Mouse (Mus musculus) CH12.LX (cell line): Measurements from ENCODE around the gene RPS10-NUDT3. TPM values are rescaled to one million over a fixed set of nuclear protein-coding genes. Genes with fewer than 3 reads are reported as not detected.

Source experiments
- DNase-seq: peaks from one replicate; pipeline ENCODE4 v3.0.0-alpha.2; 2013; ENCODE audit errors: extremely low read depth
- H3K27ac ChIP-seq: 2 replicates; pipeline ENCODE4 v1.5.1; 2012; ENCODE audit warnings: low read depth, mild to moderate bottlenecking, control low read depth, moderate library complexity; ENCODE audit not compliant: insufficient read depth
- H3K27me3 ChIP-seq: replicated peaks from 2 replicates; pipeline ENCODE3; 2012; ENCODE audit warnings: inconsistent platforms
- H3K36me3 ChIP-seq, 2 experiments: replicated peaks in 1 of 2; 2 replicates each; pipeline versions ENCODE3 to v1.6.1; 2012; ENCODE audit warnings: inconsistent platforms in 1 of 2, low read length in 1 of 2, mild to moderate bottlenecking in 1 of 2, mixed read lengths in 1 of 2, moderate library complexity in 1 of 2; ENCODE audit not compliant: control insufficient read depth in 1 of 2, insufficient read depth in 1 of 2
- H3K4me1 ChIP-seq, 2 experiments: 2 replicates each; pipeline ENCODE4 v1.6.1; 2012; ENCODE audit warnings: inconsistent platforms in 1 of 2, moderate library complexity in 1 of 2; ENCODE audit not compliant: insufficient read depth in 2 of 2, control insufficient read depth in 1 of 2
- H3K4me2 ChIP-seq: 2 replicates; pipeline ENCODE4 v1.6.1; 2012; ENCODE audit warnings: low read depth, mild to moderate bottlenecking, control low read depth; ENCODE audit not compliant: poor library complexity, insufficient read depth, severe bottlenecking
- H3K4me3 ChIP-seq, 3 experiments: fragments of 150-350 bp in 1 of 3; sonication (generic) in 1 of 3; replicated peaks in 1 of 3; 2 replicates each; pipeline versions ENCODE3 to v1.5.1; 2011 to 2012; ENCODE audit warnings: low read depth in 2 of 3, low read length in 2 of 3, mild to moderate bottlenecking in 2 of 3, moderate library complexity in 2 of 3, control low read depth in 1 of 3, improper control_type of control experiment in 1 of 3, inconsistent platforms in 1 of 3, mixed read lengths in 1 of 3; ENCODE audit not compliant: poor library complexity in 1 of 3
- H3K79me2 ChIP-seq: replicated peaks from 2 replicates; pipeline ENCODE4 v1.6.1; 2012; ENCODE audit warnings: mild to moderate bottlenecking, moderate library complexity; ENCODE audit not compliant: control insufficient read depth, poor library complexity, insufficient read depth, severe bottlenecking; ENCODE audit errors: extremely low read depth
- H3K9ac ChIP-seq: 2 replicates; pipeline ENCODE4 v1.6.1; 2012; ENCODE audit warnings: low read depth, mild to moderate bottlenecking, control low read depth, moderate library complexity; ENCODE audit not compliant: insufficient read depth
- H3K9me3 ChIP-seq: replicated peaks from 2 replicates; pipeline ENCODE3; 2012; ENCODE audit warnings: low read length, inconsistent platforms, mixed read lengths
- BHLHE40 ChIP-seq: IDR thresholded peaks from 2 replicates; pipeline ENCODE4 v1.6.1; 2011; ENCODE audit warnings: mild to moderate bottlenecking, low read depth, low read length, improper control_type of control experiment
- CHD1 ChIP-seq: IDR thresholded peaks from 2 replicates; pipeline ENCODE4 v1.6.1; 2012; ENCODE audit warnings: low read depth, low read length, improper control_type of control experiment, inconsistent platforms
- CHD2 ChIP-seq: IDR thresholded peaks from 2 replicates; pipeline ENCODE4 v1.6.1; 2011; ENCODE audit warnings: low read length, improper control_type of control experiment
- CTCF ChIP-seq, 2 experiments: IDR thresholded peaks in 1 of 2; conservative IDR thresholded peaks in 1 of 2; 2 replicates each; pipeline ENCODE4 v1.5.1; 2011 to 2012; ENCODE audit warnings: low read depth in 2 of 2, low read length in 2 of 2, improper control_type of control experiment in 1 of 2, inconsistent platforms in 1 of 2, mild to moderate bottlenecking in 1 of 2, moderate library complexity in 1 of 2
- E2F4 ChIP-seq: IDR thresholded peaks from 2 replicates; pipeline ENCODE4 v1.6.1; 2011; ENCODE audit warnings: low read depth, low read length, improper control_type of control experiment; ENCODE audit not compliant: insufficient replicate concordance
- ELF1 ChIP-seq: IDR thresholded peaks from 2 replicates; pipeline ENCODE4 v1.6.1; 2014; ENCODE audit warnings: low read depth, mild to moderate bottlenecking, inconsistent platforms, low read length, improper control_type of control experiment
- EP300 ChIP-seq: IDR thresholded peaks from 2 replicates; pipeline ENCODE4 v1.6.1; 2011; ENCODE audit warnings: low read length, improper control_type of control experiment
- ETS1 ChIP-seq: conservative IDR thresholded peaks from 2 replicates; pipeline ENCODE4 v1.6.1; 2012; ENCODE audit warnings: low read depth, mild to moderate bottlenecking, inconsistent platforms, low read length, improper control_type of control experiment, moderate library complexity
- GABPA ChIP-seq: IDR thresholded peaks from 2 replicates; pipeline ENCODE4 v1.6.1; 2012; ENCODE audit warnings: low read depth, low read length, improper control_type of control experiment, inconsistent platforms; ENCODE audit not compliant: insufficient replicate concordance
- HCFC1 ChIP-seq: IDR thresholded peaks from 2 replicates; pipeline ENCODE4 v1.6.1; 2012; ENCODE audit warnings: low read depth, mild to moderate bottlenecking, inconsistent platforms, low read length, improper control_type of control experiment
- IRF4 ChIP-seq: IDR thresholded peaks from 2 replicates; pipeline ENCODE4 v1.6.1; 2014; ENCODE audit warnings: low read depth, mild to moderate bottlenecking, inconsistent platforms, low read length, improper control_type of control experiment
- JUN ChIP-seq: IDR thresholded peaks from 2 replicates; pipeline ENCODE4 v1.6.1; 2011; ENCODE audit warnings: low read depth, mild to moderate bottlenecking, low read length, improper control_type of control experiment, moderate library complexity; ENCODE audit not compliant: insufficient read depth
- JUND ChIP-seq: conservative IDR thresholded peaks from 2 replicates; pipeline ENCODE4 v1.6.1; 2011; ENCODE audit warnings: low read depth, low read length, improper control_type of control experiment
- KAT2A ChIP-seq: IDR thresholded peaks from 2 replicates; pipeline ENCODE4 v1.6.1; 2012; ENCODE audit warnings: low read length, improper control_type of control experiment, inconsistent platforms; ENCODE audit not compliant: insufficient replicate concordance
- MAFK ChIP-seq: IDR thresholded peaks from 2 replicates; pipeline ENCODE4 v1.6.1; 2011; ENCODE audit warnings: low read length, improper control_type of control experiment; ENCODE audit not compliant: insufficient replicate concordance
- MAX ChIP-seq: IDR thresholded peaks from 2 replicates; pipeline ENCODE4 v1.6.1; 2011; ENCODE audit warnings: low read length, improper control_type of control experiment
- MAZ ChIP-seq: IDR thresholded peaks from 2 replicates; pipeline ENCODE4 v1.6.1; 2012; ENCODE audit warnings: low read depth, mild to moderate bottlenecking, inconsistent platforms, low read length, improper control_type of control experiment, moderate library complexity
- MEF2A ChIP-seq: IDR thresholded peaks from 2 replicates; pipeline ENCODE4 v1.6.1; 2014; ENCODE audit warnings: low read depth, mild to moderate bottlenecking, inconsistent platforms, low read length, improper control_type of control experiment, borderline replicate concordance
- MXI1 ChIP-seq: IDR thresholded peaks from 2 replicates; pipeline ENCODE4 v1.6.1; 2011; ENCODE audit warnings: mild to moderate bottlenecking, low read depth, low read length, improper control_type of control experiment
- MYC ChIP-seq: IDR thresholded peaks from 2 replicates; pipeline ENCODE4 v1.6.1; 2011; ENCODE audit warnings: low read depth, mild to moderate bottlenecking, improper control_type of control experiment, low read length
- NELFE ChIP-seq: IDR thresholded peaks from 2 replicates; pipeline ENCODE4 v1.6.1; 2011; ENCODE audit warnings: low read depth, low read length, improper control_type of control experiment
- NRF1 ChIP-seq: IDR thresholded peaks from 2 replicates; pipeline ENCODE4 v1.6.1; 2014; ENCODE audit warnings: low read depth, mild to moderate bottlenecking, inconsistent platforms, low read length, improper control_type of control experiment, moderate library complexity
- PAX5 ChIP-seq: IDR thresholded peaks from 2 replicates; pipeline ENCODE4 v1.6.1; 2012; ENCODE audit warnings: low read length, inconsistent platforms, mixed read lengths
- POLR2A ChIP-seq: IDR thresholded peaks from 2 replicates; pipeline ENCODE4 v1.6.1; 2011; ENCODE audit warnings: low read depth, mild to moderate bottlenecking, improper control_type of control experiment, low read length
- POLR2AphosphoS2 ChIP-seq: IDR thresholded peaks from 2 replicates; pipeline ENCODE4 v1.6.1; 2011; ENCODE audit warnings: low read depth, low read length, improper control_type of control experiment
- RAD21 ChIP-seq: IDR thresholded peaks from 2 replicates; pipeline ENCODE4 v1.6.1; 2011; ENCODE audit warnings: low read depth, mild to moderate bottlenecking, low read length, improper control_type of control experiment, moderate library complexity
- RCOR1 ChIP-seq: conservative IDR thresholded peaks from 2 replicates; pipeline ENCODE4 v1.6.1; 2012; ENCODE audit warnings: low read depth, mild to moderate bottlenecking, inconsistent platforms, low read length, improper control_type of control experiment
- SIN3A ChIP-seq: IDR thresholded peaks from 2 replicates; pipeline ENCODE4 v1.6.1; 2012; ENCODE audit warnings: low read length, improper control_type of control experiment, inconsistent platforms
- SMC3 ChIP-seq: IDR thresholded peaks from 2 replicates; pipeline ENCODE4 v1.6.1; 2011; ENCODE audit warnings: low read depth, low read length, improper control_type of control experiment
- TBP ChIP-seq: conservative IDR thresholded peaks from 2 replicates; pipeline ENCODE4 v1.6.1; 2011; ENCODE audit warnings: low read depth, low read length, improper control_type of control experiment
- TCF12 ChIP-seq: IDR thresholded peaks from 2 replicates; pipeline ENCODE4 v1.6.1; 2014; ENCODE audit warnings: low read depth, mild to moderate bottlenecking, inconsistent platforms, low read length, improper control_type of control experiment
- UBTF ChIP-seq: IDR thresholded peaks from 2 replicates; pipeline ENCODE4 v1.6.1; 2012; ENCODE audit warnings: low read depth, mild to moderate bottlenecking, inconsistent platforms, low read length, improper control_type of control experiment, moderate library complexity
- USF1 ChIP-seq: IDR thresholded peaks from 2 replicates; pipeline ENCODE4 v1.6.1; 2014; ENCODE audit warnings: low read depth, mild to moderate bottlenecking, inconsistent platforms, low read length, improper control_type of control experiment
- USF2 ChIP-seq: conservative IDR thresholded peaks from 2 replicates; pipeline ENCODE4 v1.6.1; 2011; ENCODE audit warnings: low read depth, low read length, improper control_type of control experiment
- ZC3H11A ChIP-seq: IDR thresholded peaks from 2 replicates; pipeline ENCODE4 v1.6.1; 2012; ENCODE audit warnings: low read depth, mild to moderate bottlenecking, inconsistent platforms, low read length, improper control_type of control experiment
- ZKSCAN1 ChIP-seq: IDR thresholded peaks from 2 replicates; pipeline ENCODE4 v1.6.1; 2012; ENCODE audit warnings: low read depth, inconsistent platforms, low read length, improper control_type of control experiment, borderline replicate concordance
- ZMIZ1 ChIP-seq: IDR thresholded peaks from 2 replicates; pipeline ENCODE4 v1.6.1; 2012; ENCODE audit warnings: low read depth, mild to moderate bottlenecking, inconsistent platforms, low read length, improper control_type of control experiment
- ZNF384 ChIP-seq: IDR thresholded peaks from 2 replicates; pipeline ENCODE4 v1.6.1; 2012; ENCODE audit warnings: low read depth, low read length, improper control_type of control experiment, inconsistent platforms
- dilution Hi-C: fragments of 300-500 bp; cut with MboI; formaldehyde crosslinking; loops from 2 replicates; pipeline ENCODE4 v1.14.3; 2020; ENCODE audit warnings: low sequenced_read_pairs; ENCODE audit not compliant: extremely low pct_unique_long_range_greater_than_20kb, extremely low pct_ligation_motif_present
- in situ Hi-C: fragments of 300-500 bp; cut with MboI; formaldehyde crosslinking; loops from 3 replicates; pipeline ENCODE4 v1.14.3; 2019; ENCODE audit warnings: low sequenced_read_pairs, low pct_ligation_motif_present, low pct_unique_long_range_greater_than_20kb, mixed read lengths
- polyA plus RNA-seq: library from polyadenylated mRNA; unstranded; fragments of >175 nt; gene quantifications from 2 replicates; pipeline ENCODE4 v1.2.1, GENCODE M21; 2012; ENCODE audit warnings: low read depth; ENCODE audit not compliant: insufficient read length
- total RNA-seq, 2 experiments: library from RNA; depleted of rRNA; stranded (reverse); fragments of 300-350 nt in 1 of 2; fragments of >200 nt in 1 of 2; gene quantifications; 2 replicates each; pipeline ENCODE4 v1.2.3; 2012 to 2014

The RPS10-NUDT3 gene
- total RNA-seq (2012; rRNA removed) (not detected in 2 replicates), total RNA-seq (2014; rRNA removed) (not detected in 2 replicates), polyA plus RNA-seq (30.3 and 54.1 TPM in 2 replicates)

- H3K27ac ChIP-seq = peak within 1 kb of the TSS; percentile 46
- peak; percentile 86 for DNase-seq
- no peaks in the 10 kb centered on the region for H3K9me3 ChIP-seq
- in situ Hi-C loops (loop anchor here (5.0 kb wide), 1 partner anchor 68 kb away; the partner anchor contains the start of gene AI413582), dilution Hi-C loops (no loop called here)
- peak within 1 kb of the TSS; percentile 95 to 100 (median 98) for H3K4me3 ChIP-seq
- H3K79me2 ChIP-seq = peaks cover 42% of the 10 kb centered on the region
- no peaks in the 10 kb centered on the region for H3K27me3 ChIP-seq
- H3K36me3 ChIP-seq = peaks cover 43 to 46% of the 10 kb centered on the region in 2 experiments
- H3K9ac ChIP-seq = peak within 1 kb of the TSS; percentile 93
- peak within 1 kb of the TSS; percentile 89; the same call in 1 of the 2 replicates for H3K4me2 ChIP-seq
- peak; percentile 60; the same call in 1 of the 2 replicates for TF ChIP-seq POLR2AphosphoS2
- peak; percentile 76; the same call in 1 of the 2 replicates for TF ChIP-seq KAT2A
- TF ChIP-seq RAD21 = no peak
- TF ChIP-seq POLR2A = peak; percentile 93
- peak; percentile 92 for TF ChIP-seq ELF1
- no peak; the same call in 1 of the 2 replicates for TF ChIP-seq MEF2A
- no peak for TF ChIP-seq EP300
- 0 out of 2 replicates have a peak, but pooled peaks have one; percentile 15 for TF ChIP-seq IRF4
- TF ChIP-seq NELFE = peak; percentile 97
- TF ChIP-seq RCOR1 = no peak
- no peak for TF ChIP-seq SMC3
- peak; percentile 99; the same call in 1 of the 2 replicates for TF ChIP-seq ZNF384
- no peak for TF ChIP-seq MAFK
- peak; percentile 93 for TF ChIP-seq MAX
- TF ChIP-seq SIN3A = peak; percentile 26; the same call in 1 of the 2 replicates
- no peak for TF ChIP-seq PAX5
- TF ChIP-seq E2F4 = no peak
- no peak for TF ChIP-seq ZKSCAN1
- TF ChIP-seq BHLHE40 = peak; percentile 20; the same call in 1 of the 2 replicates
- no peak for TF ChIP-seq CTCF (conservative IDR thresholded peaks at IDR 0.05 in 1 of 2, IDR thresholded peaks at IDR 0.05 in 1 of 2; ENCODE audit: low read depth in 2 of 2, low read length in 2 of 2)
- peak; percentile 98 for TF ChIP-seq TCF12
- no peak for TF ChIP-seq JUN
- no peak for TF ChIP-seq GABPA
- TF ChIP-seq MAZ = peak; percentile 36; the same call in 1 of the 2 replicates
- TF ChIP-seq MYC = peak; percentile 82
- peak; percentile 78 for TF ChIP-seq TBP
- no peak for TF ChIP-seq USF1
- TF ChIP-seq ETS1 = no peak
- TF ChIP-seq UBTF = 0 out of 2 replicates have a peak, but pooled peaks have one; percentile 54
- peak; percentile 88 for TF ChIP-seq NRF1
- TF ChIP-seq ZC3H11A = no peak
- TF ChIP-seq CHD2 = peak; percentile 69; the same call in 1 of the 2 replicates
- no peak for TF ChIP-seq JUND
- peak; percentile 80; the same call in 1 of the 2 replicates for TF ChIP-seq MXI1
- no peak for TF ChIP-seq USF2
- TF ChIP-seq CHD1 = no peak
- TF ChIP-seq ZMIZ1 = peak; percentile 89
- TF ChIP-seq HCFC1 = peak; percentile 84
- TF ChIP-seq, all 38 proteins: peak for 20
- H3K4me1 ChIP-seq = peaks cover 4 to 36% of the 10 kb centered on the region in 2 experiments
These were observed at the start of gene RPS10-NUDT3 for GRCm38 (mm10) chr17:27634871-27635574. Gene RPS10-NUDT3 (minus strand): TSS chr17:27635222.
